Mouse (Mus musculus): Measurements from ENCODE around the gene Gm45234.

GRCm38 (mm10) chr6:124712918-124713317, 42.9 kb downstream of the Gm45234 start:
- TF ChIP-seq CTCF (IDR thresholded peaks at IDR 0.05; ENCODE audit: low read depth, low read length) (no peak), POLR2A (IDR thresholded peaks at IDR 0.05; ENCODE audit: insufficient read depth, low read length) (no peak), EP300 (IDR thresholded peaks at IDR 0.05; ENCODE audit: insufficient read depth, low read depth, low read length) (no peak)
